Mouse (Mus musculus) heart, embryonic 13.5 days (tissue): Measurements from ENCODE around the gene Phlpp1. TPM values are rescaled to one million over a fixed set of nuclear protein-coding genes. Genes with fewer than 3 reads are reported as not detected.

ENCODE experiments used
- ATAC-seq: fragments of 200-750 bp; cut with Nextera tagmentation; 2 replicates; pipeline ENCODE4 v1.8.0; 2017; ENCODE audit warnings: moderate TSS enrichment; ENCODE audit not compliant: insufficient number of reproducible peaks, low FRiP score, low TSS enrichment; ENCODE audit errors: extremely low read depth
- H3K27ac ChIP-seq: fragments of 300-500 bp; sonication (generic); replicated peaks from 2 replicates; pipeline ENCODE4 v1.5.1; 2015; ENCODE audit warnings: moderate library complexity, mild to moderate bottlenecking, inconsistent platforms
- H3K27me3 ChIP-seq: fragments of 300-500 bp; sonication (generic); replicated peaks from 2 replicates; pipeline ENCODE4 v1.6.1; 2015; ENCODE audit warnings: mild to moderate bottlenecking, inconsistent platforms
- H3K36me3 ChIP-seq: fragments of 300-500 bp; sonication (generic); 2 replicates; pipeline ENCODE4 v1.6.1; 2015; ENCODE audit warnings: mild to moderate bottlenecking, inconsistent platforms
- H3K4me1 ChIP-seq: fragments of 300-500 bp; sonication (generic); 2 replicates; pipeline ENCODE4 v1.6.1; 2015; ENCODE audit warnings: inconsistent platforms
- H3K4me2 ChIP-seq: fragments of 300-500 bp; sonication (generic); 2 replicates; pipeline ENCODE4 v1.6.1; 2015; ENCODE audit warnings: inconsistent platforms, mild to moderate bottlenecking, moderate library complexity
- H3K4me3 ChIP-seq: fragments of 300-500 bp; sonication (generic); 2 replicates; pipeline ENCODE4 v1.5.1; 2015; ENCODE audit warnings: moderate library complexity, mild to moderate bottlenecking, inconsistent platforms
- H3K9ac ChIP-seq: fragments of 300-500 bp; sonication (generic); 2 replicates; pipeline ENCODE4 v1.6.1; 2015; ENCODE audit warnings: inconsistent platforms, mild to moderate bottlenecking, moderate library complexity
- H3K9me3 ChIP-seq: fragments of 300-500 bp; sonication (generic); 2 replicates; pipeline ENCODE4 v1.6.1; 2016; ENCODE audit warnings: inconsistent platforms
- WGBS: fragments of 180-500 bp; shearing (Covaris S2); methylation state at CpG from one replicate; pipeline ENCODE4 v1.1.7; 2015; ENCODE audit warnings: mixed read lengths; 5-methylcytosine and 5-hydroxymethylcytosine counted together
- polyA plus RNA-seq: library from polyadenylated mRNA; unstranded; fragments of >200 nt; fragmentation: Nextera tagmentation; extraction: Ambion mirVana; gene quantifications from 2 replicates; pipeline ENCODE4 v1.2.1, GENCODE M21; 2015

Phlpp1 gene
- polyA plus RNA-seq, 1 experiment from 2014 or later = 3.9 TPM

DNA sequence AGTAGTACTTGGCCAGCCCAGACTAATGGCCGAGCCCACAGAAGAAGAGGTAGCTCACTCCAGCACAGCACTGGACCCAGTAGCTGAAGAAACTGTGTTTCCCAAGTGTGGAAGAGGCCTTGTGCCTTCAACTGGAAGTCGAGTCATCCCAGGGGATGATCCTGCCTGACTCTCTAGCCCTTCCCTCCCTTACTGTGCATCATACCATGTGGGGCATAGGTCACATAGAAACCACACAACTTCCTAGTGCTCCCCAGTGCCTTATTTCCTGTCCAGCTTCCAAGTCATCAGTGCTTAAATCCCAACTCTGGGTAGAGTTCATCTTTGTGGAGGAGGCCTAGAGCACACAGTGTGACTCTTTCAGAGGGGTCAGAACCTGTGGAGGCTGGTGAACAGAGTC lies 223.1 kb downstream of the Phlpp1 start:
- 69% methylated on average over 2 of the region's 2 CpGs for WGBS
- peaks cover 42% of the 10 kb centered on the region for H3K36me3 ChIP-seq
- H3K9ac ChIP-seq = no peak overlapping the region

DNA sequence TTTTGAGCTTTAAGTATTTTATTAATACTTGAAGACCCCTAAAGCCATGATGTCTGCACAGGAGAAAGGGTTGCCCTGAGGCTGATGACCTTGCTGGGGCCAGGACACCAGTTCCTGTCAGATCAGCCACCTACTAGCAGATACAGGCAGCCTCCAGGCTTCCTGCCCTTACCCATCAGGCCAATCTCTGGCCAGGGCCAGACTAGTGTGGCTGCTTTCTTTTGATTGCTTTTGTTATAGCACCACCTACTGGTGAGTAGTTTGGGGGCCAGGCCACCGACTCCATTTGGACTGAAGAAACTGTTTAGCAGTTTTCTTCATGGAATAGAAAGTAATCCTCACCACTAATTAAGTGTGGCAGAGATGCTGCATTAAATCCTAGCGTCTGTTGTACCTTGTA lies 223.9 kb downstream of the Phlpp1 start:
- no peak for ATAC-seq
- H3K4me3 ChIP-seq = no peak overlapping the region

More for the DNA sequence above, 223.1 kb downstream of the Phlpp1 start:
- Histone ChIP-seq H3K4me1 (no peaks in the 10 kb centered on the region), H3K4me3 (no peak overlapping the region), H3K4me2 (no peak overlapping the region), H3K27me3 (no peaks in the 10 kb centered on the region), H3K27ac (no peak overlapping the region), H3K9me3 (no peaks in the 10 kb centered on the region)
- ATAC-seq = no peak

DNA sequence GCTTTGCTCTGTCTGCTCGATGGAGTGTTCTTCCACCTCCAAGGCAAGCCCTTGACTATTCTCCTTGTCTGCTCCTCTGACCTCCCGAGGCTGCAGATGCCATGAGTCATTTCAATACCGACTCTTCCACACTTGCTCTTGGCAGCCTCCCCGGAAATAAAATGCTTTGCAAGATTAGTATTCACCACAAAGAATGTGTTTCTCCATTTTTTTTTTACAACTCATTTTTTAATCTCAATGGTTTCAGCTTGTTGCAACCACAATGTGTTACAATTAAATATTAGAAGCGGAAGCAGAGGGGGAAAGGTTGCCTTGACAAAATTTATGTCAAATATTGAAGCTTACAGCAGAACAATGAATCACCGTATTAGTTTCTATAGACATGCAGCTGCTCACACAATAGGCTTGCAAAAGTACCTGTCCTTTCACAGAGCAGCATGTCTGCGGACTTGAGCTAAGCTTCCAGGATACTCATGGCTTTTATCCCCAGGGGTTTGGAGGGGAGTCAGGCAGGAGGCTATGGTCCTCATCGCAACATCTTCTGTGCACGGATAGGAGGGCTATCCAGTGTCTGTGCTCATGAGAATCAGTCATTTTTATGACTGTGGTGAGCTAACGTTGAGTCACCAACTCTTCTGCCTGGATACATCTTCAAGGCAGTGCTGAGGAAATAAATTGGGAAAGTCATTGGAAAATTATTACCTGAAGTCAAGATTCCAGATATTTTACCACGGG lies 229.5 kb downstream of the Phlpp1 start:
- no peak for ATAC-seq
- Histone ChIP-seq H3K27ac (no peak overlapping the region), H3K9ac (no peak overlapping the region), H3K4me2 (no peak overlapping the region), H3K27me3 (no peaks in the 10 kb centered on the region), H3K9me3 (no peaks in the 10 kb centered on the region), H3K4me3 (no peak overlapping the region), H3K4me1 (peaks cover 14% of the 10 kb centered on the region), H3K36me3 (no peaks in the 10 kb centered on the region)
- WGBS = 57% methylated on average over 11 of the region's 11 CpGs

More for the DNA sequence above, 223.9 kb downstream of the Phlpp1 start:
- no peaks in the 10 kb centered on the region for H3K27me3 ChIP-seq
- H3K36me3 ChIP-seq = peaks cover 42% of the 10 kb centered on the region
- no peaks in the 10 kb centered on the region for H3K9me3 ChIP-seq
- H3K27ac ChIP-seq = no peak overlapping the region
- WGBS = 7% methylated on average over 2 of the region's 2 CpGs
- no peak overlapping the region for H3K9ac ChIP-seq
- no peak overlapping the region for H3K4me2 ChIP-seq
- peaks cover 2% of the 10 kb centered on the region for H3K4me1 ChIP-seq

DNA sequence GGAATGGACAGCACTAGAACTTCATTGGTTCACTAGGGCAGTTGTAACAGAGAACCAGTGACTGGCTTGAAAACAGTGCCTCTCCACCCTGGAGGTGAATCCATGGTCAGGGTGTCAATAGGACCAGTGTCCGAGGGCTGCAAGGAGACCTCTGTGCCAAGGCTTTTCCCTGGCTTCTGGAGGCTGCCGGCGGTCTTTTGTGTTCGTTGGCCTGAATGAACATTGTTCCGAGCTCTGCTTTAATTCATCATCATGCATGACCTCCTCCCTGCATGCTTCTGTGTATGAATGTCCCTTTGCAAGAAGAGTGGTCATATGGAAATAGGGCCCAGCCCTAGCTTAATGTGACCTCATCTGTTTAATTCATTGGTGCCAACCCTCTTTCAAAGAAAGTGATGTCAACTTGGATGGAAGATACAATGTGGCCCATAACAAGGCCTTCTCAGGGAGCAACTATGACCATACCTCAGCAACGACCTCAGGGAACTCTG lies 231.5 kb downstream of the Phlpp1 start:
- peaks cover 22% of the 10 kb centered on the region for H3K4me1 ChIP-seq
- 79% methylated on average over 6 of the region's 6 CpGs for WGBS
- no peak for ATAC-seq
- no peaks in the 10 kb centered on the region for H3K27me3 ChIP-seq
- no peaks in the 10 kb centered on the region for H3K36me3 ChIP-seq
- H3K4me2 ChIP-seq = no peak overlapping the region
- H3K9me3 ChIP-seq = no peaks in the 10 kb centered on the region
- H3K9ac ChIP-seq = no peak overlapping the region
- no peak overlapping the region for H3K4me3 ChIP-seq
- no peak overlapping the region for H3K27ac ChIP-seq

DNA sequence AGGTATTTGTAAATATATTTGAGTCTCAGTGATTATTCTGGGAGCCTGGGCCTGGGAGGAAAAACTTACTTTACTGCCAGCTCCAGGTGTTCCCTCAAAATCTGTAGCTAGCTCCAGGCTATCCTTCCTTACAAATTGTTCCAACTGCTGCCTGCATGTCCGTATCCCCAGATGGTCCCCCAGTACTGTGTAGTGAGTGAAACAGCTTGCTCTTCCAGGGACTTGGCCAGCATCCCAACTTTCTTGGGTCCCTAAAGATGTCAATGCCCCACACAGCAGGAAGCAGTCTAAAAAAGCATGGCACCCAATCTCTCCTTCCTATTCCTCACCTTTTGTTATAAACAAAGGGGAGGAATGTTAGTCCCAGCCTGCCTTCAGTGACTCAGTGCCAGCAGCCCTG lies 235.3 kb downstream of the Phlpp1 start:
- no peaks in the 10 kb centered on the region for H3K27me3 ChIP-seq
- 47% methylated on average over 1 of the region's 1 CpGs for WGBS
- H3K9ac ChIP-seq = no peak overlapping the region

DNA sequence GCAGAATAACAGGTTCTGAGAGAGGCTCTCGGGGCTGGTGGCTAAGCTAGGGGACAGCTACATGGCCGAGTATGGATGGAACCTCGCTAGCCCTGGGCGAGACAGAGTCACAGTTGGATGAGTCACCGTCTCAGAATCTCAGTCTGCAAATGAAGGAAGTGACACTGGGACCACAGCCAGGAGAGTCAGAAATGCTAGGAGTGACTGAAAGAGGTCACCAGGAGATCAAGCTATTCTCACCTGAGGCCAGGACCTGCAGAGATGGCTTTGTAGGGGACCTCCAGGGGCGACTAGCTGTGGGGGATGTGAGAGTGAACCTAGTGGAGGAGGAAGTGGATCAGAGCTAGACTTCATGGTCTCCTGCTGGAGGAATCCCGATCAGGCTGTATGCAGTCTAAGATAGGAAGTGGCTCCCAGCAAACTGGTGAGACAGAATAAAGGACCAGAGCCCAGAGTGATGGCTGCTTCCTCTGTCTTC lies 236.4 kb downstream of the Phlpp1 start:
- no peak overlapping the region for H3K4me2 ChIP-seq
- WGBS = 21% methylated on average over 7 of the region's 7 CpGs
- no peak overlapping the region for H3K9ac ChIP-seq
- no peaks in the 10 kb centered on the region for H3K36me3 ChIP-seq
- H3K27ac ChIP-seq = peak overlapping the region; percentile 45
- no peaks in the 10 kb centered on the region for H3K9me3 ChIP-seq
- ATAC-seq = no peak
- no peak overlapping the region for H3K4me3 ChIP-seq
- H3K27me3 ChIP-seq = no peaks in the 10 kb centered on the region
- peaks cover 15% of the 10 kb centered on the region for H3K4me1 ChIP-seq

More for the DNA sequence above, 235.3 kb downstream of the Phlpp1 start:
- no peak overlapping the region for H3K4me3 ChIP-seq
- peaks cover 19% of the 10 kb centered on the region for H3K4me1 ChIP-seq
- H3K4me2 ChIP-seq = no peak overlapping the region
- no peaks in the 10 kb centered on the region for H3K36me3 ChIP-seq
- no peak; the same call in 1 of the 2 replicates for ATAC-seq
- H3K9me3 ChIP-seq = no peaks in the 10 kb centered on the region
- no peak overlapping the region for H3K27ac ChIP-seq

DNA sequence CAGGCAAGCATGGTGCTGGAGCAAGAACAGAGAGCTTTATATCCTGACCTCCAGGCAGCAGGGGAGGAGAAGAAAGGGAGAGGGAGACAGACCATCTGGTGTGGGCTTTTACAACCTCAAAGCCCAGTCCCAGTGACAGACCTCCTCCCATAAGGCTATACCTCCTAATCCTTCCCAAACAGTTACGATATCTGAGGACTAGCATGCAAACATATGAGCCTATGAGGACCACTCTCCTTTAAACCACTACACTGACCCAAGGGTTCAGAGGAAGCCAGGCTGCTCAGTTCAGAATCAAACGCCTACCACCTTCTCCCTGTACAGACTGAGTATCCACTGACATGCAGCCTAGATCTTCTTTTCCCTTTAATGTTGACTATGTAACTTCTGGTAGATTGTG lies 239.3 kb downstream of the Phlpp1 start:
- Histone ChIP-seq H3K9me3 (no peaks in the 10 kb centered on the region), H3K4me2 (no peak overlapping the region), H3K27ac (no peak overlapping the region), H3K36me3 (no peaks in the 10 kb centered on the region), H3K27me3 (no peaks in the 10 kb centered on the region), H3K4me3 (no peak overlapping the region), H3K9ac (no peak overlapping the region), H3K4me1 (peaks cover 15% of the 10 kb centered on the region)
- no peak for ATAC-seq
- 62% methylated on average over 2 of the region's 2 CpGs for WGBS

DNA sequence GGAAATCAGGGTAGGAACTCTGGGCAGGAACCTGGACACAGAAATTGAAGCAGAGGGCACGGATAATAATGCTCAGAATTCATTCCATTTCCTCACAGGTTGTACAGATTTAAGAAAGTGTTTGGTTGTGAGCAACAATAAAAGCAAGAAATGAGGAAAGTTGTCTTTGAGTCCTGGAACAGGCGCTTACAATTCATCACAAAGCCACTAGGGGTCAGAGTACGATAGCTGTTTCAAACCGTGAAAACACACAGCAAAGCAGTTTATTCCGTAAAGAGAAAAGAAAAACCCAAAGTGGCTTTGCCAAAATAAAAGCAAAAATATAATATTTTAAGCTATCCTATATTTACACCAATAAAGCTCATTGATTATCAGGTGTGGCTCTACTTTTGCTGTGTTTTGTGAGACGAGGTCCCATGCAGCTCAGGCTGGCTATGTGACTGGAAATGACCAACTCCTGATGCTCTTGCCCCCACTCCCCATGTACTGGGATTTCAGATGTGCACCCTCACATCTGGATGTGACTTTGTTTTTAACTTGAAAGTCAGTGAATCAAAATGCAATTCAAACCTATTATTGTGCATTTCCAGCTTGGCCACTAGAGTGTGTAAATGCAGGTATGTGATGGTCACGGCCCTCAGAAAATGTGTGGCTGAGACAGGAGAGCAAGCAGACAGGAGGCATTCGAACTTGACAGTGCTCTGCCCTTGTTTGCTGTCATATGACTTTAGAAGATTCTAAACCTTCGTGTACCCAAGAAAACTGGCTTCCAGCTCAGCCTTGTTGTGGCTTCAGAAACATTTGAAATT lies 253.8 kb downstream of the Phlpp1 start:
- Histone ChIP-seq H3K4me3 (no peak overlapping the region), H3K4me2 (peak overlapping the region; percentile 26; the same call in 1 of the 2 replicates), H3K27me3 (0 out of 2 replicates have a peak, but pooled peaks cover 4% of the 10 kb centered on the region), H3K27ac (no peak overlapping the region), H3K36me3 (no peaks in the 10 kb centered on the region), H3K4me1 (no peaks in the 10 kb centered on the region), H3K9me3 (no peaks in the 10 kb centered on the region), H3K9ac (no peak overlapping the region)
- 30% methylated on average over 9 of the region's 9 CpGs for WGBS
- ATAC-seq = no peak

DNA sequence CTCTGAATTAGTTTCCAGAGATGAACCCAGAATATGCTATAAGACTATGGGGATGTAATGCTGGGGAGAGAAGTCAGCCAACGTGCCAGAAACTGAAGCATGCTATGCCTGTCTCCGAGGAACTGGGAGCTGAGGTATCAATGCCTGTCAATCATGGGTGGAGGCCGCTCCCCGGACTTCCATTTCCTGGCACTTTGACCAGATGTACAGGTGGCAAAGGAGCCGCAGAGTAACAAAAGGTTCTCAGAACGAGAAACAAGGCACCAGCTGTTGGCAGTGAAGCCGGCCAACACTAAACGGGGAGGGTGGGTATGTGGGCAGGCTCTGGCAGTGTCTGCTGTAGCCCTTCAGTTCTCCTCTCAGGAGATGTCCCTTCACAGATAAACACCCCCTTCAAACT lies 256.6 kb downstream of the Phlpp1 start:
- no peaks in the 10 kb centered on the region for H3K4me1 ChIP-seq
- no peaks in the 10 kb centered on the region for H3K36me3 ChIP-seq
- H3K9ac ChIP-seq = no peak overlapping the region
- H3K9me3 ChIP-seq = no peaks in the 10 kb centered on the region
- no peak for ATAC-seq
- H3K4me2 ChIP-seq = no peak overlapping the region
- 48% methylated on average over 8 of the region's 8 CpGs for WGBS
- H3K4me3 ChIP-seq = no peak overlapping the region
- no peak overlapping the region for H3K27ac ChIP-seq
- H3K27me3 ChIP-seq = 0 out of 2 replicates have a peak, but pooled peaks cover 4% of the 10 kb centered on the region

DNA sequence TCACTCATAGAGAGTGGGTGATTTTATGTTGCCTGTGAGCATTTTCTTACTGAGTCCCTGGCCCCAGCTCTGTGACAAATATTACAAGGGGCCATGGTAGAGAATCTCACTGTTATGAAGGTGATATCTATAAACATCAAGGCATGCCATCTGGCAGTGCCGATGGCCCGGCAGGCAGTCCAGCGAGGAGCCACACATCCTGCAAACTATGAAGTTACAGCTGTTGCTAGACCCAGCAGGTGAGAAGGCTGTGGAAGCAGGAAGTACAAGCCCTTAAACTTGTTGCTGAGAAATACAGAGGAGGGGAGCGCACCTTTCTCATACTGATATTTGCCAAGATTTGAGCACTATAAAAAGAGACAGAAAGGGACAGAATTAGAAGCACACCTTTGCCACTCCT lies 257.0 kb downstream of the Phlpp1 start:
- Histone ChIP-seq H3K27me3 (0 out of 2 replicates have a peak, but pooled peaks cover 4% of the 10 kb centered on the region), H3K9ac (no peak overlapping the region), H3K9me3 (no peaks in the 10 kb centered on the region), H3K4me1 (no peaks in the 10 kb centered on the region), H3K4me2 (no peak overlapping the region), H3K36me3 (no peaks in the 10 kb centered on the region), H3K4me3 (no peak overlapping the region), H3K27ac (no peak overlapping the region)
- WGBS = 61% methylated on average over 4 of the region's 4 CpGs
- no peak for ATAC-seq

DNA sequence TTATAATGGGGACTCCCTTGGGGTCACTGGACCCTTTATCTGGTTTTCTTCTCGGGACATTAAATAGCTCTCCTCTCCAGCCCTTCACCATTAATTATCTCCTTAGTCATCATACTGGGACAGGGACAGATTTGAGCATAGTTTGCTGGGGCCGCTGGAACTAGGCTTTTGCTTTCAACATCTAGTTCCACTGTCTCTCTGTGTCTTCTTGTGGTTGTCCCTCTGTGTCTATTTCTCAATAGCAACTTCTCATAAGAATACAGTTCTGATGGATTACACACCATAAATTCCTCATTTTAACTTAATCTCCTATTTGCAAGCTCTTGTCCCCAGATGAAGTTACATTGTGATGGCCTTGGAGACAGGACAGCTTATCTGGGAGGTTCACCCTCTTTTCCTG lies 262.0 kb downstream of the Phlpp1 start:
- no peak overlapping the region for H3K4me3 ChIP-seq
- no peak for ATAC-seq
- WGBS = 52% methylated on average over 2 of the region's 2 CpGs
- H3K36me3 ChIP-seq = no peaks in the 10 kb centered on the region
- H3K27ac ChIP-seq = no peak overlapping the region
- H3K9me3 ChIP-seq = no peaks in the 10 kb centered on the region
- no peak overlapping the region for H3K9ac ChIP-seq
- H3K27me3 ChIP-seq = no peaks in the 10 kb centered on the region
- H3K4me1 ChIP-seq = no peaks in the 10 kb centered on the region
- H3K4me2 ChIP-seq = no peak overlapping the region
